Mouse (Mus musculus): ENCODE results near the gene Lrrc31. TPM values are rescaled to one million over a fixed set of nuclear protein-coding genes. Genes with fewer than 3 reads are reported as not detected.

Gene Lrrc31
- polyA plus RNA-seq, 1 experiment from 2014 or later, result not detected

- Histone ChIP-seq H3K27me3 (ENCODE audit: insufficient read depth, poor library complexity, severe bottlenecking) (no peaks in the 10 kb centered on the region), H3K27ac (no peak overlapping the region), H3K9me3 (no peaks in the 10 kb centered on the region), H3K4me3 (no peak overlapping the region), H3K4me1 (replicated peaks) (0 out of 2 replicates have a peak, but pooled peaks cover 5% of the 10 kb centered on the region), H3K36me3 (no peaks in the 10 kb centered on the region)
- 83% methylated on average over 2 of the region's 2 CpGs for WGBS
- no peak for DNase-seq (ENCODE audit: low spot score)
Observed at GRCm38 (mm10) chr3:30722461-30722860, 22.8 kb upstream of the Lrrc31 start.

GRCm38 (mm10) chr3:30722036-30722435 lies 22.4 kb upstream of the Lrrc31 start:
- Histone ChIP-seq H3K27me3 (ENCODE audit: insufficient read depth, poor library complexity, severe bottlenecking) (no peaks in the 10 kb centered on the region), H3K9me3 (no peaks in the 10 kb centered on the region), H3K4me3 (no peak overlapping the region), H3K36me3 (no peaks in the 10 kb centered on the region), H3K27ac (no peak overlapping the region), H3K4me1 (replicated peaks) (0 out of 2 replicates have a peak, but pooled peaks cover 5% of the 10 kb centered on the region)
- no peak for DNase-seq (ENCODE audit: low spot score)
- 79% methylated on average over 4 of the region's 4 CpGs for WGBS

- Histone ChIP-seq H3K27me3 (ENCODE audit: insufficient read depth, poor library complexity, severe bottlenecking) (no peaks in the 10 kb centered on the region), H3K4me1 (replicated peaks) (0 out of 2 replicates have a peak, but pooled peaks cover 5% of the 10 kb centered on the region), H3K27ac (no peak overlapping the region), H3K36me3 (no peaks in the 10 kb centered on the region), H3K9me3 (no peaks in the 10 kb centered on the region), H3K4me3 (no peak overlapping the region)
- 89% methylated on average over 3 of the region's 3 CpGs for WGBS
- DNase-seq (ENCODE audit: low spot score), result no peak
Observed at GRCm38 (mm10) chr3:30718649-30719048, 19.0 kb upstream of the Lrrc31 start.

DNA sequence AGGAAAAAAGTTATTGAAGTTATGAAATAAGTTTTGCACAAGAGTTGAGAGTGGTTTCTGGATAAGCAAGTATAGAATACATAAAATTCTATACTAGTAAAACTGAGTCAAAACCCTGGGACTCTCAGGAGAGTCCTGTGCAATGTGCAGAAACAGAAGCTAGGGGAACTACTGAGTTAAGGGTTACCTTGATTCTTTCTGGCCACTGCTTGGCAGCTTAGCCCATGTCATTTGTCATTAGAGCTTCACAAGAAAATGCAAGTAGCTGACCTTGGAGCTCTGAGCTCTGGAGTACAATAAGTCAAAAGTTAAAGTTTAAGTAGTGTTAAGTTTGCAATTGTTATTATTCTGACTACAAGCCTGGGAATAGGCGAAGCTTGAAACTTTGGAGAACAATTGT lies 13.7 kb upstream of the Lrrc31 start:
- H3K9me3 ChIP-seq, result no peaks in the 10 kb centered on the region
- no peak for DNase-seq (ENCODE audit: low spot score)
- H3K4me3 ChIP-seq, result no peak overlapping the region
- no peaks in the 10 kb centered on the region for H3K4me1 ChIP-seq (replicated peaks)
- WGBS, result 97% methylated on average over 1 of the region's 1 CpGs
- no peaks in the 10 kb centered on the region for H3K36me3 ChIP-seq
- H3K27ac ChIP-seq, result no peak overlapping the region
- no peaks in the 10 kb centered on the region for H3K27me3 ChIP-seq (ENCODE audit: insufficient read depth, poor library complexity, severe bottlenecking)

GRCm38 (mm10) chr3:30710191-30710590 lies 10.5 kb upstream of the Lrrc31 start:
- Histone ChIP-seq H3K9me3 (no peaks in the 10 kb centered on the region), H3K27ac (no peak overlapping the region), H3K4me3 (no peak overlapping the region), H3K27me3 (ENCODE audit: insufficient read depth, poor library complexity, severe bottlenecking) (no peaks in the 10 kb centered on the region), H3K4me1 (replicated peaks) (no peaks in the 10 kb centered on the region; the same call in 1 of the 2 replicates), H3K36me3 (no peaks in the 10 kb centered on the region)
- DNase-seq (ENCODE audit: low spot score), result no peak
- 88% methylated on average over 6 of the region's 6 CpGs for WGBS

DNA sequence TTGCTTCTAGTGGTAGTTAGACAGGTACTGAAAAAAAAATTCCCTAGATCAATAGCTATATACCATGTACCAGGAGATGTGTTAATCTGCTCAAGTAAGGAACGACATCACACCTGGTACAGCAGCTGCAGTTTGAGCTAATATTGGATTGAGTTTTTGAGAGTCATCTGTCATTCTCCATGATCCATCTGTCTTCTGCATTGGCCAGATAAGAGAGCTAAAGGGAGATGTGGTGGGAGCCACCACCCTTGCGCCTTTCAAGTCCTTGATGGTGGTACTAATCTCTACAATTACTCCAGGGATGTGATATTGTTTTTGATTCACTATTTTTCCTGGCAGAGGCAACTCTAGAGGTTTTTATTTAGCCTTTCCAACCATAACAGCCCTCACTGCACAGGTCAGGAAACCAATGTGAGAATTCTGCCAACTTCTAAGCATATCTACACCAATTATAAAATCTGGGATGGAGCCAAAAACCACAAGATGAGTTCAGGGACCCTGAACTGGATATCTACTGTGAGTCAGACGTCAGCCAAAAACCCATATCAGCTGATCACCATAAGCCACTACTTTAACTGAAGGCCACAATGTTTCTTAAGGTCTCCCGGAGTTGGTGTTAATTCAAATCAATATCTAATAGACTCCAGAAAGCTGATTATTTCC lies 7.1 kb upstream of the Lrrc31 start:
- DNase-seq (ENCODE audit: low spot score), result no peak
- no peaks in the 10 kb centered on the region; the same call in 1 of the 2 replicates for H3K4me1 ChIP-seq (replicated peaks)
- 84% methylated on average over 4 of the region's 4 CpGs for WGBS
- no peak overlapping the region for H3K4me3 ChIP-seq
- no peaks in the 10 kb centered on the region for H3K36me3 ChIP-seq
- H3K9me3 ChIP-seq, result no peaks in the 10 kb centered on the region
- no peak overlapping the region for H3K27ac ChIP-seq
- H3K27me3 ChIP-seq (ENCODE audit: insufficient read depth, poor library complexity, severe bottlenecking), result no peaks in the 10 kb centered on the region

- no peaks in the 10 kb centered on the region for H3K27me3 ChIP-seq (ENCODE audit: insufficient read depth, poor library complexity, severe bottlenecking)
Observed at GRCm38 (mm10) chr3:30705977-30706376, 6.3 kb upstream of the Lrrc31 start.

DNA sequence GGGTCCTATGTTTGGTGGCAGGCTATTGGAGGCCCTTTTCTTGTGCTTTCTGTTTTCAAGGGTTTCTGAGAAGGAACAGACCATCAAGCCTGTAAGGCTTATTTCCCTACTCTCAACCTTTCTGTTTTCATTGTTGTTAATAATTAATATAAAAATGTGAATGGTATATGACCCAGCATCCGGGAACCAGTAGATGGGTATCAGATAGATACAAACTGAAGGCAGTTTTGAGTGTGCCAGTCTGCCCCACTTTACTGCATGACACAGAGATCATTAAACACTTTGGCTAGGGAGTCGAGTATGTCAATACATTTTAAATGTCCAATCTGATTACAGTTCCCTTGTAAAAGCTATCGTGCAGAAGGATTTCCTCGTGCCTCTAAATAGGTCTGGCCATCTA lies 1.8 kb downstream of the Lrrc31 start:
- Histone ChIP-seq H3K4me3 (no peak overlapping the region), H3K36me3 (no peaks in the 10 kb centered on the region), H3K4me1 (replicated peaks) (peaks cover 4% of the 10 kb centered on the region; the same call in 1 of the 2 replicates), H3K27ac (no peak overlapping the region), H3K9me3 (no peaks in the 10 kb centered on the region), H3K27me3 (ENCODE audit: insufficient read depth, poor library complexity, severe bottlenecking) (no peaks in the 10 kb centered on the region)
- whole genome bisulfite sequencing, result 67% methylated on average over 4 of the region's 4 CpGs
- DNase-seq (ENCODE audit: low spot score), result no peak

More at GRCm38 (mm10) chr3:30705977-30706376, 6.3 kb upstream of the Lrrc31 start:
- 88% methylated on average over 3 of the region's 3 CpGs for WGBS
- Histone ChIP-seq H3K9me3 (no peaks in the 10 kb centered on the region), H3K4me3 (no peak overlapping the region), H3K36me3 (no peaks in the 10 kb centered on the region), H3K4me1 (replicated peaks) (no peaks in the 10 kb centered on the region; the same call in 1 of the 2 replicates), H3K27ac (no peak overlapping the region)
- DNase-seq (ENCODE audit: low spot score), result no peak

- no peaks in the 10 kb centered on the region for H3K9me3 ChIP-seq
- no peak overlapping the region for H3K27ac ChIP-seq
- no peaks in the 10 kb centered on the region for H3K36me3 ChIP-seq
- WGBS, result 22% methylated on average over 2 of the region's 2 CpGs
- H3K4me1 ChIP-seq (replicated peaks), result peaks cover 4% of the 10 kb centered on the region; the same call in 1 of the 2 replicates
- no peak overlapping the region for H3K4me3 ChIP-seq
- H3K27me3 ChIP-seq (ENCODE audit: insufficient read depth, poor library complexity, severe bottlenecking), result no peaks in the 10 kb centered on the region
- DNase-seq (ENCODE audit: low spot score), result peak; percentile 68
Observed at GRCm38 (mm10) chr3:30696346-30696745, 3.3 kb downstream of the Lrrc31 start.

DNA sequence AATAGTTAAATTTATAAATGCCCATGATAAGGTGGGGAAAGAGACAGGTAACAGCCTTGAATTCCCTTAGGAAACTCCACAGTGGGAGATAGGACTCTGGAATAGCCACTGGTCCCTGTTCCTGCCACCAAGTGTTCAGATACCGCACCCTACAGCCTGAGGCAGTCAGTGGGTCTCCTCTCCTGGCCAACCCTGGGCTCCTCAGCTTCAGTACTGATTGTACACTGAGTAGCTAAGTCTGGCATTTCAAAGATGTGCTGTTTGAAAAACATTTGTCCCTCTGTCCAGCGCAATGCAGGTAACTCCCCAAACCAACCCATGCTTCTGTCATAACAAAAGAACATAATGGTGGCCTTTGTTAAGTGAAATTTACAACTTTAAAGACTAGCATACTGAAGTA lies 4.0 kb downstream of the Lrrc31 start:
- WGBS, result 90% methylated on average over 2 of the region's 2 CpGs

GRCm38 (mm10) chr3:30690976-30691375 lies 8.7 kb downstream of the Lrrc31 start:
- DNase-seq (ENCODE audit: low spot score), result no peak
- Histone ChIP-seq H3K4me3 (no peak overlapping the region), H3K27me3 (ENCODE audit: insufficient read depth, poor library complexity, severe bottlenecking) (no peaks in the 10 kb centered on the region), H3K36me3 (no peaks in the 10 kb centered on the region), H3K4me1 (replicated peaks) (no peaks in the 10 kb centered on the region), H3K9me3 (no peaks in the 10 kb centered on the region), H3K27ac (no peak overlapping the region)
- WGBS, result 74% methylated on average over 7 of the region's 7 CpGs

More for the DNA sequence above, 4.0 kb downstream of the Lrrc31 start:
- DNase-seq (ENCODE audit: low spot score), result no peak
- Histone ChIP-seq H3K27ac (no peak overlapping the region), H3K4me3 (no peak overlapping the region), H3K27me3 (ENCODE audit: insufficient read depth, poor library complexity, severe bottlenecking) (no peaks in the 10 kb centered on the region), H3K4me1 (replicated peaks) (peaks cover 4% of the 10 kb centered on the region; the same call in 1 of the 2 replicates), H3K9me3 (no peaks in the 10 kb centered on the region), H3K36me3 (no peaks in the 10 kb centered on the region)

- no peak for DNase-seq (ENCODE audit: low spot score)
- no peak overlapping the region for H3K4me3 ChIP-seq
- H3K27ac ChIP-seq, result no peak overlapping the region
- H3K4me1 ChIP-seq (replicated peaks), result no peaks in the 10 kb centered on the region
- no peaks in the 10 kb centered on the region for H3K36me3 ChIP-seq
- no peaks in the 10 kb centered on the region for H3K27me3 ChIP-seq (ENCODE audit: insufficient read depth, poor library complexity, severe bottlenecking)
- 77% methylated on average over 3 of the region's 3 CpGs for WGBS
- H3K9me3 ChIP-seq, result no peaks in the 10 kb centered on the region
Observed at GRCm38 (mm10) chr3:30687216-30687615, 12.4 kb downstream of the Lrrc31 start.

GRCm38 (mm10) chr3:30683190-30683589 lies 16.5 kb downstream of the Lrrc31 start:
- H3K9me3 ChIP-seq, result no peaks in the 10 kb centered on the region
- no peaks in the 10 kb centered on the region for H3K36me3 ChIP-seq
- H3K4me3 ChIP-seq, result no peak overlapping the region
- no peak overlapping the region for H3K27ac ChIP-seq
- DNase-seq (ENCODE audit: low spot score), result no peak
- 89% methylated on average over 6 of the region's 6 CpGs for WGBS
- H3K4me1 ChIP-seq (replicated peaks), result no peaks in the 10 kb centered on the region
- no peaks in the 10 kb centered on the region for H3K27me3 ChIP-seq (ENCODE audit: insufficient read depth, poor library complexity, severe bottlenecking)
